Mouse (Mus musculus) cerebral cortex, adult 2 months (tissue): Measurements from ENCODE around the gene Clic6.

Source experiments
- WGBS: fragments of 180-500 bp; shearing (Covaris S2); methylation state at CpG from one replicate; pipeline ENCODE4 v1.1.7; 2018; 5-methylcytosine and 5-hydroxymethylcytosine counted together

Gene Clic6

DNA sequence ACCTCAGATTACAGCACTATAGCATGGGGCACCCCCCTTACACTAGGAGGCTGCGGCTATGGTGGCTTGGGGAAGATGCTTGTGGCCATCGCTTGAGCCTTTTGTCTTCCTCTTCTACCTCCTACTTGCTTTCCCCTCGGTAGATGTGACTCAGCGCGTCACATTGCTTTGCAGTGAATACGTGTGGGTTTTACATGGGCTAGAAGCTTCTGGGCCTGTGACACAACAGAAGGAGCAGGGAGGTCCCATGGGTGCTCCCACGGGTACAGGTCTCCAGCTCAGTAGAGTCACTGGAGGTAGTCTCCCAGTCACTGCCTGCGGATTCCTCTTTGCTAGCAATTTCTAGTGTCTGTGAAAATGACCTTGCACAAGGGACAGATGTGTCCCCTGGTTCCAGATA lies 39.1 kb downstream of the Clic6 start:
- 68% methylated on average over 8 of the region's 8 CpGs for WGBS

DNA sequence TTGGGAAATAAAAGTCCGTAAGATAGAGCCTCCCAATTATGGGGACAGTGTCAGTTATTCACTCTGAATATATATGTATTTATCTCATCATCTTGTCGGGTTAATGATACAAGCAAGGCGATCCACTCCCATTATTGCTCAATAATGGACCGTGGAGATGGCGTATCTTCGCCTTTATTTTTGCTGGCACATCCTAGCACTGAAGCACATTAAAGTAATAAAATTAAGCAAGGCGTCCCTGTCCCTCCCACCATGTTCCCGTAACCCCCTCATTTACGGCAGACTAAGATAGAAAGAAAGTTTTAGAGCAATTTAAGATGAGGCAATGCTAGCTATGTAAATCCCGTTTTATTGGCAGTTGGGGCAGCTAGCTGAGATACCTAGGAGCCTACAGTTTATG lies 40.4 kb downstream of the Clic6 start:
- WGBS: 75% methylated on average over 10 of the region's 10 CpGs

DNA sequence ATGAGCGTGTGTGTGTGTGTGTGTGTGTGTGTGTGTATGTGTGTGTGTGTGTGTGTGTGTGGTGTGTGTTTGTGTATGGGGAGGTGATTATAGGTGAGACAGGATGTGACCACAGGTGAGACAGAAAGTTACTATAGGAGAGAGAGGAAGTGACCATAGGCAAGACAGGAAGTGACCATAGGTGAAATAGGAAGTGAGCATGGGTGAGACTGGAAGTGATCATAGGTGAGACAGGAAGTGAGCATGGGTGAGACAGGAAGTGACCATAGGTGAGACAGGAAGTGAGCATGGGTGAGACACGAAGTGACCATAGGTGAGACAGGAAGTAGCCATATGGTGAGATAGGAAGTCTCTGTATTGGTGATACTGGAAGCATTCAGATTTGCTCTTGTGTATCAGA lies 49.7 kb downstream of the Clic6 start:
- 89% methylated on average over 2 of the region's 2 CpGs for WGBS

DNA sequence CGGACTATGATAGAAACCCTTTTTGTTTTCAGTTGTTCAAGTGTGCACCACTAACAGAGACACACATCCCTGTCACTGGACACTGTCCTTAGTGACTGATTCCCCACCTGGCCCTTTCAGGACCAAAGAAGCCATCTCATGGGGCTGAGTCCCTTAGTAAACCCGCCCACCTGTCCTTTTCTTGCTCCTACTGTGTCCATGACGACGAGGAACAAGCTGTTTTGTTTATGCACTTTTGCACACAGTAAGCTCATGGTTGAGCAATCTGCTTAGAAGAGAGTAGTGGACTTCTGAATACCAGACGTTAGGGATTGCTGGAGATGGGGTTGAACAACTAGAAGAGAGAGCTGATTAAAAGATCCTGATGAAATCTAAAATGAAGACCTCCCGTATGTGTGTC lies 52.8 kb downstream of the Clic6 start:
- 69% methylated on average over 6 of the region's 6 CpGs for WGBS

DNA sequence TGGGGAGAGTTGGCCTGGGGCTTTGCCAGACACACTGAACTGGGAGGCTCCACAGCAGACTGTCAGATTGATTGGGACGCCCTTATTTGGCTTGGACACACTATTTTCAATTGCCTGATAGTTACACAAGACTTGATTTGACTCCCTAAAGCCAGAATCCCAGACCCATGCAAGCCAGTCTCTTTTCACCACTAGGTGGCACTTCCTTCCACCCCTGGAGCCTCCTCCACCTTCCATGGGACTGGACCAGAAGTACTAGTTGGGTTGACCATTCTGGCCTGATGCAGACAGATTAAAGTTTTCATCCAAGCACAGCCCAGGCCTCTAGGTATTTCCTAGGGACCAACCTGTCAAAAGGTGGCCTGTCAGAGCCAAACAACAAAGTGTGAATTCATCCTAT lies 58.7 kb downstream of the Clic6 start:
- WGBS: 58% methylated on average over 1 of the region's 1 CpGs

DNA sequence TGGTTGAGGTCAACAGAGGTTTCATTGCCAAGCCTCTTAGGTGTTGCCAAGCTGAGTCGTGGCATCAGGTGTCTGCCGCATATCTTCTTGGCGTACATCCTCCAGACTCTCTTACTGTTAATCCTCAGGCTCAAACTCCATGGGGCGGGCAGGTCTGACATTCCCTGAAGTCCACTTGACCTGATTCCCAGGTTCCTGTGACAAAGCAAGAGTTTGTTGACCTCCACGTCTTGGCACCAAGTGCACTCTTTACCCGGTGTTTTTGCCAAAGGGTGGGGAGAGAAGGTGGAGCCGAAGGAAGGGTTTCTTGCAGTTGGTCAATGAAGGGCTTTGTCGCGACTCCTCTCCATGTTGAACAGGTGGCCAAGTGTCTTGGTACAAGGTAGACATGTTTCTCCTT lies 63.1 kb downstream of the Clic6 start:
- WGBS: 94% methylated on average over 9 of the region's 9 CpGs

DNA sequence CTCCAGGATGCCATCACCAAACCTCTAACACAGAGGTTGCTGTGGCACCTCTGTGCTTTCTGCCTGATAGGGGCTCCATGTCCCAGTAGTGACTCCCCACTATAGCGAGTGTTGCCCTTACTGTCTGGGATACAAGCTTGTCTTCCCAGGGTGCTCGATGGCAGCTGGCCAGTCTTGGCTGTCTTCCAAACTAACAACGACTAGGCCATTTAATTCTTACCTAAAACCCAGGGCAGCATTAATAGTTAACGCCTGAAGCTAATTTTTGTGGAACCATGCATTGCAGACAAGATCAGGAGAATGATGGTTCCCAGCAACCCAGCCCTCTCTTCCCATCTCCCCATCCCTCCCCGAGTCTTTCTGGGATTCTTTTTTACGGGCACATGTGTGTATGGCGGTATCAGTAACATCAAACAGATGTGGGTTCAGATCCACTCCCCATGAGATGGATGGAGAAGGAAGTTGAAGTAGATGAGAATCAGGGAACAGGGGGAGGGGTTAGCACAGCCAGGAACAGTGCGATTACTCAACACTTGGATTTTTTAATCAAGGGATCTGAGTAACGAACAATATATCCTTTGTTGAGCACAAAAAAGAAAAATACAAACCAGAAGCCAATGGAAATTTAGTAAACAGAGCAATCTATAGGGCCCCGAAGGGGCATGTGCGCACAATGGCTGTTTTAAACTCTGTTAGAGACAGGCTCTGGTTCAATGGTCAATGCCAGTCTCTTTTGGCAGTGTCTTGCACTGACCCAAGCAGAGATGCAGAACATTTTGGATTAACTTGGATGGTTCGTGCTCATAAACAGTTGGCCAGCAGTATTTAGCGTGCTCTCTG lies 66.0 kb downstream of the Clic6 start:
- 64% methylated on average over 13 of the region's 13 CpGs for WGBS

DNA sequence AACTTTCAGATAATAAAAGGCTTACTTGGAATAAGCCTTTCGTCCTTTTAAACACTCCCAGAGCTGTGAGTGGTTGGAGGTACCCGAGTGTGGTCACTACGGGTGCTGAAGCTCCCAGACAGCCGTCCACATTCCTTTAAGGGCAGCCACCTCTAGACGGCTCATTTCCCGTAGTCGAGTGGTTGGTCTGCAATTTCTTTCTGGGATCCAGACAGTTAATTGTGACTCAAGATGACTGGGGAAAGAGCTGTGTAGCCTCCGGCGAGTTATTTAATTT lies 66.5 kb downstream of the Clic6 start:
- 82% methylated on average over 9 of the region's 9 CpGs for WGBS

DNA sequence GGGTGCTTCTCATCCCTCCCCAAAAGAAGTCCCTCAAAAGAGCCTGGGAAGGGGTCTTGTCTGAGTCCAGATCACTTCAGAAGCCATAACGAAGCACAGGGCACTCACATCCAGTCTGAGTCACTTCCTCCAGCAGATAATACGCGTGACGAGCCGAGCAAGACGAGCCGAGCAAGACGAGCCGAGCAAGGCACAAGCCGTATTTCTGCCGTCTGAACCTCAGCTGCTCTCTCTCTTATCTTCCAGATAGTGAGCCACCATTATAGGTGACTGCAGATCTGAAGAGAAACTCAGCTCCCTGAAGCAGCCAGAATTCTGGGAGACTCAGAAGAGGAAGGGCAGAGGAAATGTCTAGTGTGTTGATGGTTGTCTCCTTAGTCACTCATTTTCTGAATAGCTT lies 67.3 kb downstream of the Clic6 start:
- 81% methylated on average over 11 of the region's 11 CpGs for WGBS

DNA sequence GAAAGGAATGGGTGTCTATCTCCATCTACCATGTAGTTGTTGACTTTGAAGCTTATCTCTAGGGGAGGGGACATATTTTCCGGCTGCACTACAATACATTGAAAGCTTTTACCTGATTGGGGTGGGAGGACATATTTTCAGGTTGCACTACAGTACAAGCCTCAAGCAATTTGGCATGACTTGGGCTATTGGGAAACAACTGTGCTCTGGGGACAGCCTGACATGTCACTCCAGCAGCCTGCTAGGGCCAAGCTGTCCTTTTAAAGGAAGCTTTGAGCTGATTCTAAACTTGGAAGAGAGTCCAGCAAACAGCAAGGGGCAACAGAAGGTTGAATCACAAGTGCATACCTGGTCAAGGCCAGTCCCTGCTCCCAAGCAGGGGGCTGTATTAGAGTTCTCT lies 69.5 kb downstream of the Clic6 start:
- 91% methylated on average over 1 of the region's 1 CpGs for WGBS

DNA sequence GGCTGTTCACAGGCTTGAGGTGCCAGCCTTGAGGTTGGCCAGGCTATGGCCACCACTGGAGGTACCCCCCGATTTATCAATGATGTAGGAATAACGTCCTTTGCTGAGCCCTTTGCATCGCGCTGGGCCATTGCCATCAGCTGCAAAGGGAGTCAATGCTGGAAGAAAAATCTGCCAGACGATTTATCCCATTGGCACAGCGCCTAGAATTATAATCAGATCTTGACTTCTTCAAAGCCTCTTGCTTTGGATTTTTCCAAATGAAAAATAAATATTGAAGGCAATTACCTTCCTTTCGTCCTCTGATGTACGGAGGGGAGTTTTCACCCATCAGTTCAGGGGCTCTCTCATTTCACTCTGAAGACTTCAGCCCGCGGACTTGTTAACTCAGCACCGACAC lies 79.8 kb downstream of the Clic6 start:
- 36% methylated on average over 11 of the region's 11 CpGs for WGBS

DNA sequence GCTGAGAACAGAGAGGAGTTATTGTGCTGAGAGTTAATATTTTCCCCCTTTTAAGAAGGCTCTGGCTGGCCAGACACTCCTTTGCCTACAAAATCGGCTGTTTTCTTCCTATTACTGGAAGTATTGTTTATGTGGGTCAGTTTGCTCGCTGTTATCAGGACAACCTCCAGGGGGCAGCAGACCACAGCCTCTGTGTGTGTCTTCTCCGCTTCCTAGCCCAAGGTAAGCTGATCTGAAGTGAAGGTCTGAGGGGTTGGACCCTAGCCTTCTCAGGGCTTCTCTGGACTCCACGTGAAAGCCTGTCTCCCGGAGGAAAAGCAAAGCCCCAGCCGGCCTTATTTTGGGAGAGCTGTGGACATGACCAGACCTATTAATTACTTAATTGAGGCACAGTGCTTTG lies 80.2 kb downstream of the Clic6 start:
- 2% methylated on average over 6 of the region's 6 CpGs for WGBS

DNA sequence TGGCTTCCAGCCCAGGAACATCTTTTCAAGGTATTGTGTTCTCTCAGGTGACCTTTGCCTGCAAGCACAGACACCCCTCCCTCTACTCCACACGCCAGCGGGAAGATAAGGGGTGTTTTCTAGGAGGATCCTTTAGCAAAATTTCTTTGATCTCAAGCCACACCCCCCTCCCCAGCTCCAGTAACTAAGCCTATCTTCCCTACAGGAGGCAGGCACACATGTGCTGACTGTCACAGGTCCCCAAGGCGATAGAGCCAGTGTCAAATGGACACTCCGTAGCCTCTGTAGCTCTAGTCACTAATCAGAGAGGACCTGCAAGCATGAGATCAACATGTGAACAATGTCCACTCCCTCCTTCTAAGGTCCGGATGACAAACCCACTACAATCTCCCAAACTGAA lies 80.6 kb downstream of the Clic6 start:
- 50% methylated on average over 5 of the region's 5 CpGs for WGBS

DNA sequence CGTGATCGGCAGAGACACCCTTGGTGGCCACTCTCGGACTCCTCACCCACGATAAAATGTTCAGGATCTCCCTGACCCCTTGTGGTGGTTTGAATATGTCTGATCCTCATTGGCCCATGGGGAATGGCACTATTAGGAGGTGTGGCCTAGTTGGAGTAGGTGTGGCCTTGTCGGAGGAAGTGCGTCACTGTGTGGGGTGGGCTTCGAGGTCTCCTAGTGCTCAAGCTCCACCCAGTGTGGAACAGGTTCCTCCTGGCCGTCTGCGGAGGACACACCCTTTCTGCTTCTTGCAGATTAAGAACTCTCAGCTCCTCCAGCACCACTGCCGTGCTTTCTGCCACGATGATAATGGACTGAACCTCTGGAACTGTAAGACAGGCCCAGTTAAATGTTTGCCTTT lies 85.7 kb downstream of the Clic6 start:
- WGBS: 90% methylated on average over 11 of the region's 11 CpGs

DNA sequence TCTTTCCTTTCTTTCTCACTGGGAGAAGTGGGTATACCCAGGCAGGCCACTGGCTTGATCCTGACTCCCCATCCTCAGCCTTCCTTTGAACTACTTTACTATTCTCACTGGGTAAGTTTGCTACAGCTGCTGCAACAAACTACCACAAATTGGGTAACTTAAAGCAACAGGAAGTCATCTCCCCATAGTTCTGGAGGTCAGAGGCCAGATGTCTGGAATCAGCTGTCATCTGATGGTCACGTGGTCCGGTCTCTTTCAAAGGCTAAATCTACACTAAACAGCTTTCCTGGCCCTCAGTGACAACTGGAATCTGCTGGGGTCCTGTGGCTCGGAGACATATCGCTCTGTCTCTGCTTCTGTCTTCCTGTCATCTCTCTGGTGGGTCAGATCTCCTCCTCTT lies 87.7 kb downstream of the Clic6 start:
- WGBS: 77% methylated on average over 4 of the region's 4 CpGs

DNA sequence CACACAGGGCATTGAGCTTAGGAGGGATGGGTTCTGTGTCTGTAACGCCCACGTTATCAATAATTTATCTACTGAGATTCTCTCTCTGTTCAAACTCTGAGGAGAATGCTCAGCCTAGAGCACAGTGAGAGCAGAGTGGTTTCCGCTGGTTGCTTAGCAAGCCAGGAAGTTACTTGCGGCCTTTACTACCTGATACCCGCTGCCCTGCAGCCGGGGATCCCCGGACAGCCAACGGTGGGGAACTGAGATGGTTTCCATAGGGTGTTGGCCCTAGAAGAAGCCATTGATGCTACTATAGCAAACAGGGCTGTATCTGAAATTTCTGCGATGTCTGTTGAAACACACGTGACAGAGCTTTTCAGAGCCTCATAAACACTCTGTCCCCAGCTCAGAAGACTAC lies 90.3 kb downstream of the Clic6 start:
- WGBS: 87% methylated on average over 10 of the region's 10 CpGs

DNA sequence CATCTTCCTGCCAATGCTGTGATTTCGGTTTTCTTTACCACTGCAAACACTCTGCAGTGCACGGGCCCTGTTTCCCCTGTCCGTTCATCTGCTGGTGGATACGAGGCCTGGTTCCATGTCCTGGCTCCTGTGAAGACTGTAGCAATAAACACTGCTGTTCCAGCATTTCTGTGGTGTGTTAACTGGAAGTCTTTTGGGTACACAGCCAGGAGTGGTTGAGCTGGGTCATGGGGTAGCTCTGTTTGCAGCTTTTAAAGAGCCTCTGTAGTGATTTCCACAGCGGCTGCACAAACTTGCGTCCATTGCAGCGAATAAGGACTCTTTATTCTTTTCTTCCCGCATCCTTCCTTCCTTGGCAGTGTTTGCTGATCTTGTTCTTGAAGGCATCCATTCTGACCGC lies 91.8 kb downstream of the Clic6 start:
- WGBS: 81% methylated on average over 9 of the region's 9 CpGs

DNA sequence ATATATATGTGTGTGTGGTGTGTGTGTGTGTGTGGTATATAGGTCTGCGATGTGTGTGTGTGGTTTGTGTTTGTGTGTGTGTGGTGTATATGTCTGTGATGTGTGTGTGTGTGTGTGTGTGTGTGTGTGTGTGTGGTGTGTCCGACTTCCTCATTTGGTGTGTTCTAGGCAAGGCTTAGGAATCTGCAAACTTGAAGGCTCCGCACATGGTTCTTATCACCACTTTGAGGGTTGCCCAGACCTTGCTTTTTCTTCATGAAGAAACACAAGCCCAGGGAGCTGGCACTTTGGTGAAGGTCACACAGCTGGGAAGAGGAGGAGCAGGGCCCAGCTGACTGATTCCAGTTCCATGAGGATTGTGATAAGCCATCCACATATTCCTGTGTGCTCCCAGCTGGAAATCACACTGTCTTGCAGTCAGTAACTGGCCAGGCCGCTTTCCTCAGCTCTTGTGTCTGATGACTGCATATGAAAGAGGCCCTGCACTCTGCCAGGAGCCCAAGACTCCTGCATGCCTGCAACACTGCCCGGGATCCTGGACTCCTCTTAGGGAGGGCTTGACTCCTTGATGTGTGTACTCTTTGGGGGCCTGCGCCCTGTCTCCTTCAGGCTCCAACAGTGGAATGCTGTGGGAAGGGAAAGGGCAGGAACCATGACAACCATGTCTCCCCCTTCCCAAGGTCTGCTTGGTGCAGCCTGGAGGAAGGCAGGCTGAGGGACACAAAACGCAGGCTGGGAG lies 93.5 kb downstream of the Clic6 start:
- 88% methylated on average over 7 of the region's 7 CpGs for WGBS

DNA sequence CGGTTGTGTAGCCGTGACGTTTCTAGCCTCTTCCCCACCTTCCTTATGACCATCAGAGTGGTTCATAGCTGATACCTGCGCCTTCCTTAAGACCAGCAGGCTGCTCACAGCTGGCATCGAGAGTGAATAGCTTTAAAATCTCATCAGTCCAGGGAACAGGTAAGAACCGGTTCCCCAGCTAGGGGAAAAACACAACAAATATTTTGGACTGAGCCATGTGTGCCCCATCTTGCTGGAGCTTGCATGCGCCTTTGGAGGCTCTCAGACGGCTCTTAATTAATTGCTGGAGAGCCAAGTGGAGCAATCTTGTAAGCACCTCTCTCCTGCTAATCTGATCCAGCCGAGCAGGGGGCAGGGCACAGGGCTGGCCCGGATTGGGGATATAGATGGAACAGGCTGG lies 95.4 kb downstream of the Clic6 start:
- WGBS: 85% methylated on average over 10 of the region's 10 CpGs

DNA sequence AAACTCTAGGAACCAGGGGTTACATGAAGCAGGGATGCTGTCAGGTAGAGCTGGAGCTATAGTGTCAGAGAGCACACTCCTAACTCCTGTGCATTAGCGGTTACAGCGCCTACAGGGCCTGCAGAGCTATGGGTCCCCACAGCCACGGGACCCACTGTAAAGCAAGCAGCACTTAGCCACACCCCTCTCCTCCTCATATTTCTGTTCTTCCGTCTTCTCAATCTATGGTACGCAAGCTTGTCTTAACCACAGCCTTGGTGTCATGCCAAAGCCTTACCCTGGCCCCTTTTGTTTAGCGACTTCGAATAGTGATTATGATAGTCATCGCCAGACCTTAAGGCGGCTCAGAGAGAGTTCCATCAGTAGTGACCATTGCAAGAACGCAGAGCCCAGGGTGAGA lies 96.2 kb downstream of the Clic6 start:
- 86% methylated on average over 10 of the region's 10 CpGs for WGBS

DNA sequence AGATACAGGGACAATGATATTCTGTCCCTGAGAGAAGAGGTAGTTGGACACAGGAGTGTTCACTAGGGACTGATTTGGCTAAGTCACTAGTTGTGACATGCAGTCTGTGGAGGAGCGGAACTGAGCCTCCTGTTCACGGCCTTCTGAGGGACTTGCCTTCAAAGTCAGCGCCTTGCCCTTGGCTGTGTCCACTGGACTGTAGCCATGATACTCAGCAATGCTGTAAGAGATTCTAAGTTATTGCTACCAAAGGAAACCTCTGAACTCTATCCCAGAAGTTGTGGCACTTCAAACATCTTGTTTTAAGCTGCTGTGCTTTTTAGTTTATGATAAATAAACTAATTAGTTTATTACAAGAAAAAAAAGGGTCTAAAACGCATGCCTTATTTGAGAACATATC lies 102.3 kb downstream of the Clic6 start:
- 87% methylated on average over 4 of the region's 4 CpGs for WGBS
